Mouse (Mus musculus): ENCODE measurements at regions not wholly inside any gene's neighbourhood (a gene's known extent, or its start where the extent isn't known, plus 50 kb on each side); places are given as distances from the start of the nearest gene placed in this dataset.
A peak's percentile ranks its signal among the peaks of the same experiment; 100 is the strongest.

DNA sequence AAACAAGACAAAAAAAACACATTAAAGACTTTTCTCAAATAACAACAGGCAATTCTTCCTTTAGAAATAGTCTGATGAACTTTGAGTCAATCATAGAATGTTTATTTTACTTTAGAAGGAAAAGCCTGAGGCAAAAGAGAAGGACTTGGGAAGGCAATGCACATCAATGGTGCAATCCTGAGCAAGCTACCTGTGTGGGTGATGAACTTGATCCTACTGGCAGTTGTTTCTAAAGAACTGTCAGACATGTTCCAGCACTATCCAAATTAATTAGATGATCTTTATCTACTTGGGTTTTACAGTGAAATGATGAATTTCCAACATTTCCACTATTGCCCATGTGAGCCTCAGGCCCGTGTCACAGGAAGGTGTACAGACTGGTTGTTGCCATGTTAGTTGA is 87.9 kb upstream of the Etaa1 start:
- no peak for DNase-seq (ENCODE audit: low spot score in 2 of 2)

DNA sequence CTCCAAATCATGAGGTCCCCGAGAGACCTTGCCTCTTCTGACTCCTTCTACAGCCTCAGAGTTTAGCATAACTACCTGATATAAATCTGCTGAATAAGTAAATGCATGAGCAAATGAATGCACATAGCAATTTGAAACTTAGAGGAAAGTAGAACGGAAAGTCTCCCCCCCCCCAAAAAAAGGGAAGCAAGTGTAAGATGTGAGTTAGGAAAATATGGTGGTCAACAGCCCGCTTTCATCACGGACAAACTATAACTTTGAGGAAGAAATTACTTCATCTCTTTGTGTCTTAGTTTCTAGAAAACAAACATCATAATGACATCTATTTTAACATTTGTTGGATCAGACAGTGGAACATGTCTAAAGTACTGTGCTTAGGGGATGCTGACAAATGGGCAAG is 77.4 kb upstream of the Etaa1 start:
- DNase-seq (ENCODE audit: low spot score in 2 of 2), result no peak

DNA sequence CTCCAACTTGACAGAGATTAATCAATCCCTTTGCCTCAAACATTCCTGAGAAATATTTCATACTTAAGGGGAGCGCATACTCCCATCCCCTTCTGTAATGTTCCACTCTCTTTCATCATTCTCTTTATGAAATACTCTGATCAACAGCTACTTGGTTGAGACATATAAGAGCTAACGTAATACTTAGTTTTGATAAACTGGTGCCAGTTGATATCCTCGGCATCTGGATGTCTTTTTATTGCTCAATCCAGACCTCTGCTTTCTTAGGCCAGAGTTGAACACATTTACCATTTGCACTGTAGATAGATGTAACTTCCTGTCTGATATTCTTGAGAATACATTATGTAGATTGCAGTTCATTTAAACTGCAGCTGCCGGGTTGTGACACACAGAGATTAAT is 68.4 kb upstream of the Etaa1 start:
- no peak for DNase-seq (ENCODE audit: low spot score in 2 of 2)

GRCm38 (mm10) chr11:18015239-18015638 is 61.6 kb upstream of the Etaa1 start:
- no peak for DNase-seq (ENCODE audit: low spot score in 2 of 2)

GRCm38 (mm10) chr11:18014610-18015009 is 60.9 kb upstream of the Etaa1 start:
- no peak for DNase-seq (ENCODE audit: low spot score in 2 of 2)

GRCm38 (mm10) chr11:18012085-18012484 is 58.4 kb upstream of the Etaa1 start:
- DNase-seq (ENCODE audit: low spot score in 2 of 2), result no peak

DNA sequence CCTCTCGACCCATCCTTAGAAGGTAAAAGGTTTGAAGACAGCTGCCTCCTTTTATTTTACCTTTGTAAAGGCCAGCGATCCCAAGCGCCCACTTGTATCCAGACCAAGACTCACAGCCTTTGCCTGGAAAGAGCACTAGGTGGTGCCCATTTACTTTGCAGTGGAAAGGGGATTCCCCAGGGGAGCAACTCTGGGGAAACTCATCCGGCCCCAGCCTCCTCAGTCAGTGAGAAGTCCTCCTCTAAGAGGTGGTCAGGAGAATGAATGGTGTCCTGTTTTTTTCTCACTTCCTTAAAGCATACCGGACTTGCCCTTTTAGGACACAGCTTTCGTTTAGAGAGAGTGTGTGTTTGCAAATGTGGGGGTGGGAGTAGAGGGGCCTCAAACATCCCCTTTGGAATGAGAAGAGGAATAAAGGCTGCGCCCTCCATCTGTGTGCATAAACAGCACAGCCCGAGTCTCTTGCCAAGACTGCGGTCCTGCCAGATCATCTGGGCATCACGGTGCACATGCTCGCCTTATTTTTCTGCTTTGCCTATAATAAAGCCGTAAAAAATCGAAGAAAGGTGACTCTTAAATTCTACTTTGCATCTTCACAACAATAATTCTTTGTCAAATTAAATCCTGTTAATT is 57.5 kb upstream of the Etaa1 start:
- DNase-seq (ENCODE audit: low spot score in 2 of 2), result peak; percentile 35 to 36

DNA sequence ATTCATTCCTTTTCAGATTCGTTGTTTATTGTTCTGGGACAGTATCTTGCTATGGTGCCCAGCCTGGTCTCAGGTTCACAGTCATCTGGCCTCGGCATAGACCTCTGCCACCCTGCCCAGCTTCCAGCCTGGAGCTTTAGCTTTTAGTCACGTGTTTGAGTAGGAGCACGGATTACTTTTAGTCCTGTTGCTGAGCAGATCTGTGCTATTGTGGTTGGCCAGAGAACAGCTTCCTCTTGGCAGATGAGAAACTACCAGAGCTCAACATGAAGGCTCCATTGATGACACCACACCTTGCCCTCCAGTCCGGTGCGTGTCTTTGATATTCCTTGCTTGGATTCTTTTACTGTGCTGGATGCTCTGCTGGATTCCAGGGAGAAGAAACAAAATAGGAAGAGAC is 54.5 kb upstream of the Etaa1 start:
- no peak for DNase-seq (ENCODE audit: low spot score in 2 of 2)

Data from adrenal gland, adult 18-20 months (tissue).